ENCODE assay signal across 8 mouse cellular contexts in the genomic region with DNA sequence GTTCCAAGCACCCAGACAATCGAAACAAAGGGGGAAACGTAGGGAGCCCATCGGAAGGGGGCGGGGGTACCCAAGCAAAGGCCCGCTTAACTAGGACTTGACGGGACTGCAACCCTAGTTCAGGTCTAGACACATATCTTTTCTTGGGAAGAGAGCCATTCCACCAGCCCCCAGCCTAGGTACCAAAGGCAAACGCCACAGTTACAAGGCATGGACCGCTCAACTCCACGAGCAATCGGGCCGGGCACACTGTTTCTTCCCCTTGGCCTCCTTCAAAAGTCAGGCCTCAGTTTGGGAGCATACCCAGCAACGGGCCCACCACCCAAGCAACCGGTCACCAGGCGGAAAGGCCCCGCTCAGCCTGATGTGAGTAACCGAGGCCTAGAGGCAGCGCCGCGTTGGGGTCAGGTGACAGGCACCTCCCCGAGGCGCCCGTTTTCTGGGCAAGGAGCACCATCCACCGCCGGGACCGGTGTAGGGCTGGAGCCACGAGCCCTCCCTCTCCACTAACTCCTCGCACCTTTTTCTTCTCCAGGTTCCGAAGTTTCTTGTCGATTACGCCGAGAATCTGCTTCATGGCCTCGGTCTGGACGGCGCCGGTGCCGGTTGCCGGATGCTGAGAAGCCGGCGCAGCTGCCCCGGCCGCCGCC. TPM values are rescaled to one million over a fixed set of nuclear protein-coding genes. Genes with fewer than 3 reads are reported as not detected.
DNase-seq lines count a peak whose midpoint lies in the region; ATAC-seq and TF ChIP-seq lines count a peak whose summit lies in the region.

No protein-coding gene starts in this region.

- H3K4me2 ChIP-seq in forebrain, embryonic 16.5 days (ENCODE audit: low read length) = peak overlapping the region; percentile 52
- peak overlapping the region; percentile 64 for H3K4me2 ChIP-seq in hindbrain, embryonic 12.5 days (replicated peaks)

- H3K4me3 ChIP-seq in G1E (ENCODE audit: low read depth, low read length) = peak overlapping the region; percentile 90
- H3K4me3 ChIP-seq in forebrain, embryonic 16.5 days (replicated peaks; ENCODE audit: low read length) = peak overlapping the region; percentile 99
- H3K4me3 ChIP-seq in hindbrain, embryonic 12.5 days = peak overlapping the region; percentile 95

- no peaks in the 10 kb centered on the region for H3K9me3 ChIP-seq in G1E (replicated peaks)
- no peaks in the 10 kb centered on the region for H3K9me3 ChIP-seq in forebrain, embryonic 16.5 days (ENCODE audit: control insufficient read depth, low read length)
- H3K9me3 ChIP-seq in hindbrain, embryonic 12.5 days (replicated peaks) = no peaks in the 10 kb centered on the region

- TF ChIP-seq CTCF in G1E (IDR thresholded peaks at IDR 0.05; ENCODE audit: low read depth, low read length) = no peak

- peak; percentile 18 for DNase-seq in G1E (ENCODE audit: low spot score)
- DNase-seq in cerebellum, adult 11 months = peak; percentile 54
- peak; percentile 46 for DNase-seq in layer of hippocampus, adult 9-11 months
- peak; percentile 55 for DNase-seq in lung, postnatal 14 days
- peak; percentile 9 for DNase-seq in ovary, postnatal 14 days (ENCODE audit: low spot score)
- DNase-seq in thymus, postnatal 14 days = peak; percentile 73

- H3K4me1 ChIP-seq in G1E (ENCODE audit: insufficient read depth, low read depth, low read length) = peaks cover 46% of the 10 kb centered on the region
- H3K4me1 ChIP-seq in forebrain, embryonic 16.5 days (replicated peaks; ENCODE audit: control insufficient read depth, insufficient read depth, low read length) = peaks cover 26% of the 10 kb centered on the region
- H3K4me1 ChIP-seq in hindbrain, embryonic 12.5 days = peaks cover 20% of the 10 kb centered on the region

- H3K27me3 ChIP-seq in G1E (ENCODE audit: insufficient read depth, low read length) = no peaks in the 10 kb centered on the region
- H3K27me3 ChIP-seq in forebrain, embryonic 16.5 days (replicated peaks; ENCODE audit: control insufficient read depth, insufficient read depth, low read length) = no peaks in the 10 kb centered on the region
- H3K27me3 ChIP-seq in hindbrain, embryonic 12.5 days = no peaks in the 10 kb centered on the region

- 0 out of 2 replicates have a peak, but pooled peaks have one; percentile 11 for ATAC-seq in G1E (ENCODE audit: extremely low read depth, insufficient number of reproducible peaks, low FRiP score, poor library complexity, severe bottlenecking)
- ATAC-seq in forebrain, embryonic 16.5 days = peak; percentile 43
- ATAC-seq in hindbrain, embryonic 12.5 days (ENCODE audit: low FRiP score) = peak; percentile 38

- H3K36me3 ChIP-seq in G1E (replicated peaks) = peaks cover 37% of the 10 kb centered on the region
- H3K36me3 ChIP-seq in forebrain, embryonic 16.5 days (ENCODE audit: control insufficient read depth, insufficient read depth) = 0 out of 2 replicates have a peak, but pooled peaks cover 3% of the 10 kb centered on the region
- peaks cover 15% of the 10 kb centered on the region for H3K36me3 ChIP-seq in hindbrain, embryonic 12.5 days

- peak overlapping the region; percentile 99 for H3K27ac ChIP-seq in forebrain, embryonic 16.5 days (ENCODE audit: low read length)
- H3K27ac ChIP-seq in hindbrain, embryonic 12.5 days = peak overlapping the region; percentile 100

- H3K9ac ChIP-seq in forebrain, embryonic 16.5 days (replicated peaks; ENCODE audit: low read depth, low read length) = peak overlapping the region; percentile 99
- H3K9ac ChIP-seq in hindbrain, embryonic 12.5 days = peak overlapping the region; percentile 98

- under 1% methylated on average over 42 of the region's 42 CpGs for WGBS in forebrain, embryonic 16.5 days
- WGBS in hindbrain, embryonic 12.5 days = under 1% methylated on average over 42 of the region's 42 CpGs

RNA-seq across cellular contexts. Expression of a gene that starts 1.1 kb away (rescaled TPM):
- total RNA-seq in G1E (2014; fragmentation: Nextera tagmentation) = 570 and 643 TPM in 2 replicates
- 460 and 513 TPM in 2 replicates for total RNA-seq in G1E (2017)
- 203 and 210 TPM in 2 replicates for polyA plus RNA-seq in G1E (2012)
- 472 and 511 TPM in 2 replicates for polyA plus RNA-seq in forebrain, embryonic 16.5 days (2015; fragmentation: Nextera tagmentation; extraction: Ambion mirVana)
- polyA plus RNA-seq in hindbrain, embryonic 12.5 days (2016; fragmentation: Nextera tagmentation; extraction: Ambion mirVana) = 538 and 571 TPM in 2 replicates

RNA-seq across cellular contexts. Expression of a gene that starts 35.3 kb away (rescaled TPM):
- total RNA-seq in G1E (2014; fragmentation: Nextera tagmentation) (68.1 and 97.4 TPM in 2 replicates), G1E (2017) (68.0 and 72.4 TPM in 2 replicates)
- 21.8 and 29.8 TPM in 2 replicates for polyA plus RNA-seq in G1E (2012)
- polyA plus RNA-seq in forebrain, embryonic 16.5 days (2015; fragmentation: Nextera tagmentation; extraction: Ambion mirVana) = 26.9 and 32.2 TPM in 2 replicates
- polyA plus RNA-seq in hindbrain, embryonic 12.5 days (2016; fragmentation: Nextera tagmentation; extraction: Ambion mirVana) = 23.5 and 25.7 TPM in 2 replicates

Comparison
In these comparisons a context has a peak if more than half of its experiments do, and no peak if none do; other contexts are left out.
1. Peak in every context shown above with its lines: DNase-seq, ATAC-seq, H3K4me3 ChIP-seq and H3K27ac ChIP-seq.
2. DNase-seq: peak in every context shown above with its lines; median percentile 73 in thymus, postnatal 14 days; 55 in lung, postnatal 14 days; 54 in cerebellum, adult 11 months; 46 in layer of hippocampus, adult 9-11 months; 18 in G1E; 9 in ovary, postnatal 14 days.